Comparison of ENCODE assay signal across 13 mouse cellular contexts in genomic region chr5:21844676-21845075, GRCm38 (mm10). TPM values are rescaled to one million over a fixed set of nuclear protein-coding genes. Genes with fewer than 3 reads are reported as not detected.
DNase-seq lines count a peak whose midpoint lies in the region; TF ChIP-seq lines count a peak whose summit lies in the region.
"Had no signal": no experiment of that assay in that cellular context is flagged by ENCODE, and none has a peak within 500 bp of the region (broad histone marks: within the 10 kb centered on the region; RNA-seq: fewer than 3 reads in every experiment).

No protein-coding gene starts in this region.

- no peak overlapping the region for H3K4me3 ChIP-seq in layer of hippocampus, adult 2 months
- H3K4me3 ChIP-seq: hindbrain, embryonic 10.5 days; liver, embryonic 13.5 days had no signal

- DNase-seq in embryo, embryonic 10.5 days (ENCODE audit: low spot score), result peak; percentile 21
- no peak for DNase-seq in embryo, embryonic 9.5 days (ENCODE audit: extremely low spot score)
- DNase-seq in layer of hippocampus, adult 2 months (ENCODE audit: low spot score in 2 of 2), result no peak
- no peak for DNase-seq in layer of hippocampus, postnatal 10 days (ENCODE audit: low spot score in 2 of 2)
- peak; percentile 21 for DNase-seq in 416B (ENCODE audit: low read depth)
- DNase-seq in brain, adult 2 months (ENCODE audit: low read depth, low spot score), result peak; percentile 16
- DNase-seq in urinary bladder, postnatal 4 days (ENCODE audit: low spot score in 2 of 2), result no peak
- no peak for DNase-seq in cerebellum, adult 11-12 months
- DNase-seq: cerebellum, postnatal 14 days; kidney, postnatal 10 days; liver, embryonic 13.5 days had no signal

- no peak overlapping the region for H3K27ac ChIP-seq in layer of hippocampus, adult 2 months
- H3K27ac ChIP-seq: hindbrain, embryonic 10.5 days; liver, embryonic 13.5 days had no signal

- peak; percentile 64 for TF ChIP-seq CTCF in layer of hippocampus, adult 2 months (conservative IDR thresholded peaks at IDR 0.05)

RNA-seq across cellular contexts. Expression of gene Slc26a5, which starts 20.7 kb away (rescaled TPM):
- not detected for total RNA-seq in layer of hippocampus, adult 2 months (2021)
- total RNA-seq in layer of hippocampus, postnatal 10 days (2021), result under 1 TPM; 0.64 to 0.76 TPM
- total RNA-seq: megakaryocyte-erythroid progenitor cell, adult 5-6 weeks had no signal

RNA-seq across cellular contexts. Expression of gene Psmc2, which starts 59.6 kb away (rescaled TPM):
- 100 to 1,000 TPM; 116 to 118 TPM for total RNA-seq in layer of hippocampus, adult 2 months (2021)
- total RNA-seq in layer of hippocampus, postnatal 10 days (2021), result 100 to 1,000 TPM; 112 to 119 TPM

RNA-seq across cellular contexts. Expression of gene Dnajc2, which starts 59.6 kb away (rescaled TPM):
- 10 to 100 TPM; 28.0 to 34.1 TPM for total RNA-seq in layer of hippocampus, adult 2 months (2021)
- total RNA-seq in layer of hippocampus, postnatal 10 days (2021), result 10 to 100 TPM; 38.4 to 41.8 TPM

Comparison
In these comparisons a context has a peak if more than half of its experiments do, and no peak if none do; other contexts are left out.
1. DNase-seq: peak in embryo, embryonic 10.5 days (single experiment), 416B (single experiment) and brain, adult 2 months (single experiment); none in embryo, embryonic 9.5 days (single experiment), layer of hippocampus, adult 2 months (0 of 2), layer of hippocampus, postnatal 10 days (0 of 2), urinary bladder, postnatal 4 days (0 of 2) and cerebellum, adult 11-12 months (single experiment).